In the genomic region with DNA sequence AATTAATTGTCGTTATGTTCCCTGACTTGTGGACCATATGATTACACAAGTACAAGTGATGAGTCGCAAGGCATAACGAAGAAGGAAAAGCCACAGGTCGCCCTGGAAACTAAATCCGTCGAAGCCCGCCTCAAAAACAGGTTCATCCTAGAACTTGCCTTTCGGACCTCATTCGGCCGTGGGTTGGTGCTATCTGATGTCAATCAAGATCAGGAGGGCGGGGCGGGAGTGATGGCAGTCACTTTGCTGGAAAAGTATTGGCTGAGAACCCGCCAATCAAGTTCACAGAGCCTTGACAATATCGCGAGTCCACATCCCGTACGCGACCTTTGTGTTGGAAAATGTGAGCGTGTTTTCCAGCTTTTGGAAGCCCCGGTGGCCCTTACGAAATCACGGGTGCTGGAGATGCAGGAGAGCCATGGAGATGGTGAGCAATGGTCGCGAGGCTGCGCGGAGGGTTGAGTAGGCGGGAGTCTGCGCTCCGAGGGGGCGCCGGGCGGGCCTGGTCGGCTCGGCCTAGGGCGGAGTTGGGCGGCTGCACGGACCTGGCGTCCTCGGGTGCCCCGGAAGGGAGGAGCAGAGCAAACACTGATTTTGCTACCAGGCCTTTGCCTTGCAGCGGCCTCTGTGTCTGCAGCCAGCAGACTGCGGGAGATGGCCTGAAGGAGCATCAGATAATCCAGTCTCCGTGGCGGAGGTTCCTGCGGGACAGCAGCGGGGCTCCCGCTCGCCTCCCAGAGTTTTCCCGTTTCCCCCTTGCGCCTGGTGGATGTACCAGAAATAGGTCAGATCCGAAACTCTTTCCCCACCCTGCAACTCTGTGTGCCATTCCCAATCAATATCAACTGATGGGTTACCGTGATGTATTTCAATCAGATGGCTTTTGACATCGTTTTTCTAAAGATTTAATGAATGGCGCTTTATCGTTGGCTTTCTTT, we compare ENCODE assay signal across 8 mouse cellular contexts. TPM values are rescaled to one million over a fixed set of nuclear protein-coding genes. Genes with fewer than 3 reads are reported as not detected.
DNase-seq lines count a peak whose midpoint lies in the region; ATAC-seq and TF ChIP-seq lines count a peak whose summit lies in the region.

A gene (plus strand): TSS at position 285 of the 938 bp plus-strand sequence.

- H3K36me3 ChIP-seq in CH12.LX (replicated peaks in 1 of 2; ENCODE audit: control insufficient read depth in 1 of 2, insufficient read depth in 1 of 2, low read length in 1 of 2) = peaks cover 0 to 18% of the 10 kb centered on the region in 2 experiments
- H3K36me3 ChIP-seq in forebrain, embryonic 11.5 days (ENCODE audit: control insufficient read depth, insufficient read depth, low read length) = no peaks in the 10 kb centered on the region; the same call in 1 of the 2 replicates
- no peaks in the 10 kb centered on the region for H3K36me3 ChIP-seq in heart, embryonic 16.5 days (ENCODE audit: control insufficient read depth, insufficient read depth)
- H3K36me3 ChIP-seq in liver, embryonic 15.5 days (replicated peaks) = no peaks in the 10 kb centered on the region
- peaks cover 31% of the 10 kb centered on the region; the same call in 1 of the 2 replicates for H3K36me3 ChIP-seq in neural tube, embryonic 12.5 days

- H3K9ac ChIP-seq in CH12.LX (ENCODE audit: insufficient read depth, low read depth) = peak within 1 kb of the TSS; percentile 93
- H3K9ac ChIP-seq in forebrain, embryonic 11.5 days (ENCODE audit: low read length) = peak within 1 kb of the TSS; percentile 94
- peak within 1 kb of the TSS; percentile 92 for H3K9ac ChIP-seq in heart, embryonic 16.5 days (ENCODE audit: low read length)
- H3K9ac ChIP-seq in liver, embryonic 15.5 days = peak within 1 kb of the TSS; percentile 53
- H3K9ac ChIP-seq in neural tube, embryonic 12.5 days = peak within 1 kb of the TSS; percentile 93

- in situ Hi-C loops in CH12.LX (cut with MboI; ENCODE audit: low pct_ligation_motif_present, low pct_unique_long_range_greater_than_20kb, low sequenced_read_pairs) = no loop called here

- H3K27ac ChIP-seq in CH12.LX (ENCODE audit: insufficient read depth, low read depth) = peak within 1 kb of the TSS; percentile 56
- peak within 1 kb of the TSS; percentile 90 for H3K27ac ChIP-seq in forebrain, embryonic 11.5 days (ENCODE audit: low read depth, low read length)
- peak within 1 kb of the TSS; percentile 97 for H3K27ac ChIP-seq in heart, embryonic 16.5 days (ENCODE audit: low read length)
- peak within 1 kb of the TSS; percentile 84 for H3K27ac ChIP-seq in liver, embryonic 15.5 days (replicated peaks)
- H3K27ac ChIP-seq in neural tube, embryonic 12.5 days = peak within 1 kb of the TSS; percentile 86

- no peak for TF ChIP-seq CTCF in CH12.LX (conservative IDR thresholded peaks at IDR 0.05 in 1 of 2, IDR thresholded peaks at IDR 0.05 in 1 of 2; ENCODE audit: low read depth in 2 of 2, low read length in 2 of 2)

- H3K27me3 ChIP-seq in CH12.LX (replicated peaks) = peaks cover 4% of the 10 kb centered on the region
- H3K27me3 ChIP-seq in forebrain, embryonic 11.5 days (ENCODE audit: control insufficient read depth, insufficient read depth, low read length) = no peaks in the 10 kb centered on the region
- H3K27me3 ChIP-seq in heart, embryonic 16.5 days (ENCODE audit: control insufficient read depth, insufficient read depth, low read length) = no peaks in the 10 kb centered on the region
- H3K27me3 ChIP-seq in liver, embryonic 15.5 days = no peaks in the 10 kb centered on the region
- H3K27me3 ChIP-seq in neural tube, embryonic 12.5 days (replicated peaks) = no peaks in the 10 kb centered on the region

- DNase-seq in CH12.LX (ENCODE audit: extremely low read depth) = peak; percentile 99
- DNase-seq in c-Kit-positive CD71-positive TER-119-negative erythroid progenitor cells, embryonic 14.5 days (ENCODE audit: low read depth) = peak; percentile 95
- peak; percentile 97 for DNase-seq in forebrain, embryonic 11.5 days (ENCODE audit: low spot score)
- peak; percentile 99 to 100 for DNase-seq in kidney, postnatal 36 days
- peak; percentile 99 for DNase-seq in telencephalon, adult 2 months (ENCODE audit: low read depth, low spot score)

- no peak for TF ChIP-seq RAD21 in CH12.LX (IDR thresholded peaks at IDR 0.05; ENCODE audit: low read depth, low read length)

- H3K9me3 ChIP-seq in CH12.LX (replicated peaks; ENCODE audit: low read length) = no peaks in the 10 kb centered on the region
- no peaks in the 10 kb centered on the region; the same call in 1 of the 2 replicates for H3K9me3 ChIP-seq in forebrain, embryonic 11.5 days (ENCODE audit: control insufficient read depth, low read length)
- no peaks in the 10 kb centered on the region for H3K9me3 ChIP-seq in heart, embryonic 16.5 days (replicated peaks; ENCODE audit: control insufficient read depth, low read length)
- H3K9me3 ChIP-seq in liver, embryonic 15.5 days (replicated peaks) = no peaks in the 10 kb centered on the region
- no peaks in the 10 kb centered on the region; the same call in 1 of the 2 replicates for H3K9me3 ChIP-seq in neural tube, embryonic 12.5 days

- TF ChIP-seq EP300 in CH12.LX (IDR thresholded peaks at IDR 0.05; ENCODE audit: low read length) = no peak

- WGBS in forebrain, embryonic 11.5 days = 1% methylated on average over 53 of the region's 55 CpGs
- under 1% methylated on average over 55 of the region's 55 CpGs for WGBS in heart, embryonic 16.5 days
- WGBS in liver, embryonic 15.5 days (ENCODE audit: insufficient replicate concordance) = 2% methylated on average over 55 of the region's 55 CpGs
- 1% methylated on average over 55 of the region's 55 CpGs for WGBS in neural tube, embryonic 12.5 days

- H3K4me1 ChIP-seq in CH12.LX (ENCODE audit: control insufficient read depth in 1 of 2, insufficient read depth in 2 of 2) = peaks cover 3 to 30% of the 10 kb centered on the region in 2 experiments; a peak in 3 of 4 replicates
- H3K4me1 ChIP-seq in forebrain, embryonic 11.5 days (replicated peaks; ENCODE audit: control insufficient read depth, insufficient read depth, low read length) = peaks cover 3% of the 10 kb centered on the region
- H3K4me1 ChIP-seq in heart, embryonic 16.5 days (ENCODE audit: control insufficient read depth, insufficient read depth, low read length) = peaks cover 12% of the 10 kb centered on the region
- H3K4me1 ChIP-seq in liver, embryonic 15.5 days (replicated peaks) = peaks cover 11% of the 10 kb centered on the region
- peaks cover 13% of the 10 kb centered on the region for H3K4me1 ChIP-seq in neural tube, embryonic 12.5 days

- H3K4me2 ChIP-seq in CH12.LX (ENCODE audit: insufficient read depth, low read depth, poor library complexity, severe bottlenecking) = peak within 1 kb of the TSS; percentile 86
- peak within 1 kb of the TSS; percentile 57 for H3K4me2 ChIP-seq in forebrain, embryonic 11.5 days (ENCODE audit: low read depth, low read length, severe bottlenecking)
- H3K4me2 ChIP-seq in heart, embryonic 16.5 days (ENCODE audit: low read depth, low read length) = peak within 1 kb of the TSS; percentile 76
- peak within 1 kb of the TSS; percentile 76 for H3K4me2 ChIP-seq in liver, embryonic 15.5 days
- peak within 1 kb of the TSS; percentile 76 for H3K4me2 ChIP-seq in neural tube, embryonic 12.5 days (replicated peaks)

- H3K4me3 ChIP-seq in CH12.LX (replicated peaks in 1 of 3; ENCODE audit: low read depth in 2 of 3, low read length in 2 of 3, poor library complexity in 1 of 3) = peak within 1 kb of the TSS; percentile 78 to 92 (median 88)
- peak within 1 kb of the TSS; percentile 79 for H3K4me3 ChIP-seq in forebrain, embryonic 11.5 days (ENCODE audit: low read depth, low read length)
- peak within 1 kb of the TSS; percentile 88 for H3K4me3 ChIP-seq in heart, embryonic 16.5 days (ENCODE audit: low read length)
- peak within 1 kb of the TSS; percentile 68 for H3K4me3 ChIP-seq in liver, embryonic 15.5 days (replicated peaks)
- H3K4me3 ChIP-seq in neural tube, embryonic 12.5 days = peak within 1 kb of the TSS; percentile 79

- ATAC-seq in forebrain, embryonic 11.5 days (replicated peaks; ENCODE audit: low FRiP score) = peak; percentile 100
- peak; percentile 99 for ATAC-seq in heart, embryonic 16.5 days (replicated peaks; ENCODE audit: extremely low read depth, insufficient read depth, low FRiP score)
- peak; percentile 98 for ATAC-seq in liver, embryonic 15.5 days (ENCODE audit: insufficient read depth)
- peak; percentile 100 for ATAC-seq in neural tube, embryonic 12.5 days (ENCODE audit: low FRiP score, low read depth)

- peak; percentile 72 for TF ChIP-seq POLR2A in CH12.LX (IDR thresholded peaks at IDR 0.05; ENCODE audit: low read depth, low read length)

- peaks cover 13% of the 10 kb centered on the region for H3K79me2 ChIP-seq in CH12.LX (replicated peaks; ENCODE audit: control insufficient read depth, extremely low read depth, insufficient read depth, poor library complexity, severe bottlenecking)

- dilution Hi-C loops in CH12.LX (cut with MboI; ENCODE audit: extremely low pct_ligation_motif_present, extremely low pct_unique_long_range_greater_than_20kb, low sequenced_read_pairs) = no loop called here

TF ChIP-seq in CH12.LX, 34 proteins besides CTCF, POLR2A, EP300 and RAD21 (continues in another document):
- TF ChIP-seq ZKSCAN1 (IDR thresholded peaks at IDR 0.05; ENCODE audit: borderline replicate concordance, low read depth, low read length) (no peak), USF1 (IDR thresholded peaks at IDR 0.05; ENCODE audit: low read depth, low read length) (no peak), BHLHE40 (IDR thresholded peaks at IDR 0.05; ENCODE audit: low read depth, low read length) (0 out of 2 replicates have a peak, but pooled peaks have one; percentile 15), POLR2AphosphoS2 (IDR thresholded peaks at IDR 0.05; ENCODE audit: low read depth, low read length) (no peak; the same call in 1 of the 2 replicates), HCFC1 (IDR thresholded peaks at IDR 0.05; ENCODE audit: low read depth, low read length) (peak; percentile 77), RCOR1 (conservative IDR thresholded peaks at IDR 0.05; ENCODE audit: low read depth, low read length) (no peak), TCF12 (IDR thresholded peaks at IDR 0.05; ENCODE audit: low read depth, low read length) (peak; percentile 52; the same call in 1 of the 2 replicates), ZNF384 (IDR thresholded peaks at IDR 0.05; ENCODE audit: low read depth, low read length) (no peak), ZMIZ1 (IDR thresholded peaks at IDR 0.05; ENCODE audit: low read depth, low read length) (peak; percentile 58; the same call in 1 of the 2 replicates), SIN3A (IDR thresholded peaks at IDR 0.05; ENCODE audit: low read length) (peak; percentile 94)

RNA-seq across cellular contexts. Expression of the gene that starts here (rescaled TPM):
- 13.4 and 13.9 TPM in 2 replicates for total RNA-seq in CH12.LX (2012; rRNA removed)
- 41.7 and 48.2 TPM in 2 replicates for total RNA-seq in CH12.LX (2014; rRNA removed)
- polyA plus RNA-seq in CH12.LX (2012; ENCODE audit: insufficient read length, low read depth) = 17.6 and 23.4 TPM in 2 replicates
- 58.5 and 66.4 TPM in 2 replicates for polyA plus RNA-seq in forebrain, embryonic 11.5 days (2014; fragmentation: Nextera tagmentation; extraction: Ambion mirVana)
- 27.6 and 32.2 TPM in 2 replicates for polyA plus RNA-seq in heart, embryonic 16.5 days (2015; fragmentation: Nextera tagmentation; extraction: Ambion mirVana)
- polyA plus RNA-seq in liver, embryonic 15.5 days (2015; fragmentation: Nextera tagmentation; extraction: Ambion mirVana) = 4.8 and 4.9 TPM in 2 replicates
- 58.1 and 64.8 TPM in 2 replicates for polyA plus RNA-seq in neural tube, embryonic 12.5 days (2016; fragmentation: Nextera tagmentation; extraction: Ambion mirVana)

Comparison
In these comparisons a context has a peak if more than half of its experiments do, and no peak if none do; other contexts are left out.
1. Peak in every context shown above with its lines: DNase-seq, ATAC-seq, H3K4me3 ChIP-seq and H3K27ac ChIP-seq.